Mouse (Mus musculus): ENCODE data around the gene Egr2.

- TF ChIP-seq CTCF (IDR thresholded peaks at IDR 0.05; ENCODE audit: low read depth) (no peak), EP300 (IDR thresholded peaks at IDR 0.05; ENCODE audit: low read depth) (no peak)
These were observed 31.2 kb upstream of the Egr2 start for GRCm38 (mm10) chr10:67504046-67504445.
